Mouse (Mus musculus) intestine, embryonic 16.5 days (tissue): ENCODE results near the gene Rbpjl. TPM values are rescaled to one million over a fixed set of nuclear protein-coding genes. Genes with fewer than 3 reads are reported as not detected.

Experiments used
- ATAC-seq: fragments of 200-750 bp; cut with Nextera tagmentation; 2 replicates; pipeline ENCODE4 v1.8.0; 2017; ENCODE audit warnings: moderate TSS enrichment, moderate library complexity
- H3K27ac ChIP-seq: fragments of 300-500 bp; sonication (generic); 2 replicates; pipeline ENCODE4 v1.5.1; 2014; ENCODE audit warnings: mild to moderate bottlenecking, low read length
- H3K27me3 ChIP-seq: fragments of 300-500 bp; sonication (generic); replicated peaks from 2 replicates; pipeline ENCODE4 v1.6.1; 2014; ENCODE audit warnings: low read length, control low read depth, mixed read lengths; ENCODE audit not compliant: control insufficient read depth, insufficient read depth
- H3K36me3 ChIP-seq: fragments of 300-500 bp; sonication (generic); 2 replicates; pipeline ENCODE4 v1.6.1; 2014; ENCODE audit warnings: low read length, control low read depth; ENCODE audit not compliant: control insufficient read depth, insufficient read depth
- H3K4me1 ChIP-seq: fragments of 300-500 bp; sonication (generic); 2 replicates; pipeline ENCODE4 v1.6.1; 2014; ENCODE audit warnings: low read length, control low read depth, mixed read lengths; ENCODE audit not compliant: control insufficient read depth, insufficient read depth
- H3K4me2 ChIP-seq: fragments of 300-500 bp; sonication (generic); 2 replicates; pipeline ENCODE4 v1.6.1; 2014; ENCODE audit warnings: low read depth, low read length, control low read depth
- H3K4me3 ChIP-seq: fragments of 300-500 bp; sonication (generic); 2 replicates; pipeline ENCODE4 v1.5.1; 2014; ENCODE audit warnings: mild to moderate bottlenecking, low read length
- H3K9ac ChIP-seq: fragments of 300-500 bp; sonication (generic); 2 replicates; pipeline ENCODE4 v1.6.1; 2014; ENCODE audit warnings: low read depth, low read length
- H3K9me3 ChIP-seq: fragments of 300-500 bp; sonication (generic); 2 replicates; pipeline ENCODE4 v1.6.1; 2016; ENCODE audit warnings: low read length, control low read depth; ENCODE audit not compliant: control insufficient read depth
- WGBS: fragments of 180-500 bp; shearing (Covaris S2); extraction: QIAGEN DNeasy Blood & Tissue Kit; methylation state at CpG from one replicate; pipeline ENCODE4 v1.1.7; 2014; 5-methylcytosine and 5-hydroxymethylcytosine counted together
- polyA plus RNA-seq: library from polyadenylated mRNA; unstranded; fragments of >200 nt; fragmentation: Nextera tagmentation; extraction: Ambion mirVana; gene quantifications from 2 replicates; pipeline ENCODE4 v1.2.1, GENCODE M21; 2015

Gene Rbpjl
- polyA plus RNA-seq, 1 experiment from 2014 or later: 25.1 TPM

DNA sequence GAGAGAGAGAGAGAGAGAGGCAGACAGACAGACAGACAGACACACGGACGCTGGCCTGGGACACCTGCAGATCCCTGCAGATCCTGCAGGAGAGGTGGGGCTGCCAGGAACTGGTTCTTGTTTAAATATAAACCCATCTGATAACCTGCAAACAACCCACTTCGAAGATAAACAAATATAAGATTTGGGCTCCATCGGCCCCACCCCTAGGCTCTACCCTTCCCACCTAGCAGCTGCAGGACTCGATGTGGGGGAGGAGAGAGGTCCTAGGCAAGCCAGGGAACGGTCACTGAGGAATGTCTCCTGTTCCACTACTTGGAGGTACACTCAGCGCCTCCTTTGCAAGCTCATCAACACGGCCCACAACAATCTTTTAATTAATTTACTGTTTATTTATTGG is 35.3 kb downstream of the Rbpjl start:
- H3K27me3 ChIP-seq: no peaks in the 10 kb centered on the region
- H3K4me3 ChIP-seq: peak overlapping the region; percentile 30
- H3K4me2 ChIP-seq: peak overlapping the region; percentile 84
- H3K36me3 ChIP-seq: no peaks in the 10 kb centered on the region
- peaks cover 52% of the 10 kb centered on the region for H3K4me1 ChIP-seq
- H3K27ac ChIP-seq: peak overlapping the region; percentile 95
- peak; percentile 25 for ATAC-seq
- no peaks in the 10 kb centered on the region for H3K9me3 ChIP-seq
- WGBS: 37% methylated on average over 8 of the region's 8 CpGs
- H3K9ac ChIP-seq: 0 out of 2 replicates have a peak overlapping the region, but pooled peaks have one; percentile 20

DNA sequence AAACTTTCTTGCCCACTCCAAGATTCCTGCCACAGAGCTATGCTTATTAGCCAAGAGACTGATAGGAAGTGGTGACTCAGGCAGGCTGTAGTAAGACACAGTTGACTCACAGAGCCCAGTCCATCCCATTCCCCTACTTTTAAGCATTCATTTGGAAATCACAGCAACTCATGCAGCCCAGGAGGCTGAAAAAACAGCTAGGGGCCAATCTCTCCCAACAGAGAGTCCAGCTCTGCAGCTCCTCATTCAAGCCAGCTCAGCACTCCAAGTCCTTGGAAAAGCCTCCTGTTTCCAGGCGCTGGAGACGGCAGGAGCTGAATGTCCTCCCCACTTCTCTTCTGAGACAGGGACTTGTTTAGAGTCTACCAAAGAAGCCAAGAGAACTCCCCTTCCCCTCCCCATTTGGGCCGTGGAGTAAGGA is 36.1 kb downstream of the Rbpjl start:
- Histone ChIP-seq H3K4me2 (peak overlapping the region; percentile 84), H3K9me3 (no peaks in the 10 kb centered on the region), H3K36me3 (no peaks in the 10 kb centered on the region), H3K9ac (peak overlapping the region; percentile 39), H3K4me3 (peak overlapping the region; percentile 30), H3K27me3 (no peaks in the 10 kb centered on the region), H3K27ac (peak overlapping the region; percentile 95), H3K4me1 (peaks cover 45% of the 10 kb centered on the region)
- WGBS: 45% methylated on average over 3 of the region's 3 CpGs
- no peak for ATAC-seq

DNA sequence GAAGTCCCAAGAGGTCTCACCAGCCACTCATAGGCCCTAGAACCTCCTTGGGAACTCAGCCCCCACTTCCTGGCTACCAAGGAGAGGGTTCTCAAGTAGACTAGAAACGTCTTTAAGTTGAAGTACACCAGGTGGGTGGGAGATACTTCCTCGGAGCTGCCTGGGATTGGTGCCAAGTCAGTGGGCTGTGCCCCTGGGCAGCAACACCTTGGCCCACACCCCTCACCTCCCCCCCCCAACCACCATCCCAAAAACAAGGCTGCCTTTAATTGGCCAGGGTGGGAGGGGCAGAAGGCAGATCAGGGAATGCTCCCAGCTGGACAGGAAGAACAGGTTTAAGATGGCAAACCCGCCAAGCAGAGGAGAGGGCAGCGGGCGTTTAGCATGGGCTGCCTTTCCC is 37.4 kb downstream of the Rbpjl start:
- 55% methylated on average over 5 of the region's 5 CpGs for WGBS
- Histone ChIP-seq H3K4me1 (peaks cover 33% of the 10 kb centered on the region), H3K27ac (peak overlapping the region; percentile 83), H3K4me2 (peak overlapping the region; percentile 84), H3K27me3 (no peaks in the 10 kb centered on the region), H3K9me3 (no peaks in the 10 kb centered on the region), H3K36me3 (no peaks in the 10 kb centered on the region), H3K9ac (0 out of 2 replicates have a peak overlapping the region, but pooled peaks have one; percentile 91), H3K4me3 (peak overlapping the region; percentile 76)
- ATAC-seq: no peak

DNA sequence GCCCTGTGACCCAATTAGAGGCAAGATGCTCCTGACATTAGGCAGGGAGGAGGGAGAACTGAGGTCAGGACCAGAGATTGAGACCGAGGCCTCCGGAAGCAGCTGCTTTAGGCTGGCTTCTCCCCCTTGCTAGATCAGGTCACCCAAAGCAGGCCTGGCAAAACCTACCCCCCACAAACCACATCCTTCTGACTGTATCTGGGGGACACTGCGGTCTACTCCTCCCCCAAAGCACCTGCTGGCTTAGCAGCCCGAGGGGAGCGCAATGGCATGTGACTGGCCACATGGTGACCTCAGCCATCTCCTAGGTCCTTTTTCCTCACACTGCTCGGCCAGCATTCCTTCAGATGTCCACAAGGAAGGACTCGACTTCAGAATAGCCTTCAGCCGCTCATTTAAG is 38.2 kb downstream of the Rbpjl start:
- Histone ChIP-seq H3K4me3 (peak overlapping the region; percentile 76), H3K4me1 (peaks cover 27% of the 10 kb centered on the region), H3K9ac (peak overlapping the region; percentile 91), H3K27me3 (no peaks in the 10 kb centered on the region), H3K36me3 (no peaks in the 10 kb centered on the region), H3K27ac (peak overlapping the region; percentile 83), H3K9me3 (no peaks in the 10 kb centered on the region), H3K4me2 (peak overlapping the region; percentile 84)
- ATAC-seq: no peak
- WGBS: 28% methylated on average over 8 of the region's 8 CpGs

DNA sequence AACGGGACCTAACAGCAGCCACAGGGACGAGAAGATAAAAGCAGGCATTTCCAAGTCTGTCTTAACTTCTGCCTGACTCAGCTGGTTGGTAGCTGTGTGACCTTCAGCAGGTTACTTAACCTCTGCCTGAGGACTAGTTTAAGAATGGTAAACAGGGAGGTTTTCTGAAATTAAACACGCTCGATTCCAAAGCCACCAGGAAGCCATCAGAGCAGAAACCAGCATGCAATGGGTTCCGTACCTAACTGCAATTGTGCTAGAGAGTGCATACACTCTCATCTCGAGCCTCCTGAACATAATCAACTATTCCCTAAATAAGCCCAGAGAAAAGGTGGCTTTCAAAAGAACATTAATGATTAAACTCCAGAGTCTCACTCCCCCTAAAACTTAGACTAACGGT is 38.8 kb downstream of the Rbpjl start:
- Histone ChIP-seq H3K27me3 (no peaks in the 10 kb centered on the region), H3K9me3 (no peaks in the 10 kb centered on the region), H3K9ac (peak overlapping the region; percentile 91), H3K4me1 (peaks cover 21% of the 10 kb centered on the region), H3K27ac (peak overlapping the region; percentile 83), H3K4me3 (peak overlapping the region; percentile 76), H3K4me2 (peak overlapping the region; percentile 84), H3K36me3 (no peaks in the 10 kb centered on the region)
- no peak for ATAC-seq
- 20% methylated on average over 7 of the region's 7 CpGs for WGBS

DNA sequence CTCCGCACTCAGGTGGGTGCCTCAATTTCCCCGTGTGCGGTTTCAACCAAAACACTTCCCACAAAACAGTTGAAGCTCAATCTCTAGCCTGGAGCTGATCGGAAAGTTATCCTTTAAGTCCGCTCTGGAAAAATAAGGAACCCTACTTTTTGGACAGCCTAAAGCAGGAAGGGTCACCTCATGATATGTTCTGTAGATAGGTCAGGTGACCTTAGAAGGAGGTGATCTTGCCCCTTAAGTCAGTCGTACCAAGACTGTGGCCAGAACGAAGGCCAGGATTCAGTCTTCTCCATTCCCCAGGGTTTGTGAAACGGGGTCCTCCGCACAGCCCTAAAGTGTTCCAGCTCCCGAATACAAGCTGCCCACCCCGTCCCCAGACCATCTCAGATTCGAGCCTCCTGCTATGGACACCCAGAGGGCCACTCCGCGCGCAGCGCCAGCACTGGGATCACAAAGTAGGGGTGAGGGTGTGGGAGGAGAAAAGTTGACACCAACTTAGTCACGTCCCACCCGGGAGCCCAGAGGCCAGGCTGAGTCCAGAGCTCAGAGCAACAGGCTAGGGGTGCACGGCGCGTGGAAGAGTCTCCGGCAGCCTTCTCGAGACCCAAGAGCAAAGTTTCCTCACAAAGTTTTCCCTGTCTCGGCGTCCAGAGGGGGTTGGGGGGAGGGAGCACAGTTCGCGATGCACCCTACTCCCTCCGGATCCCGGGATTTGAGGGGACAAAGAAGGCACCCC is 39.5 kb downstream of the Rbpjl start:
- no peaks in the 10 kb centered on the region for H3K9me3 ChIP-seq
- no peaks in the 10 kb centered on the region for H3K36me3 ChIP-seq
- peaks cover 19% of the 10 kb centered on the region for H3K4me1 ChIP-seq
- WGBS: 3% methylated on average over 29 of the region's 29 CpGs
- H3K27ac ChIP-seq: peak overlapping the region; percentile 83
- peak overlapping the region; percentile 84 for H3K4me2 ChIP-seq
- H3K9ac ChIP-seq: peak overlapping the region; percentile 91
- peak overlapping the region; percentile 76 for H3K4me3 ChIP-seq
- H3K27me3 ChIP-seq: no peaks in the 10 kb centered on the region
- ATAC-seq: peak; percentile 63

DNA sequence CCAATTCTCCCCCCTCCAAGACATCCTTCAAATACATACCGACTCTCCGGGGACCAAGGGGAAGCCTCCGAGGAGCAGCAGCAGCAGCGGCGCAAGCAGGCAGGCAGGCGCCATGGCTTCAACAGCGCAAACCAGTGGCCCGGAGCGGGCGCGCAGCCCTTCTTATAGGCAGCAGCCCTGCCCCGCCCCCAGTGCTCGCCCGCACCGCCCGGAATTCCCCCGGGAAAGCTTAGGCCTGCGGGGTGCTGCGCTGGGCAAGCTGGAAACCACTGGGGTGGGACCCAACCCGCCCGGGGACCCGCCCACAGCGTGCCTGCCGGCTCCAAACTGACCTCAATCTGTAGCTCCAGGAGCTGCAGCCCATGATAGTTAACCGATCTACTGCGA is 40.1 kb downstream of the Rbpjl start:
- H3K27me3 ChIP-seq: no peaks in the 10 kb centered on the region
- peak; percentile 89 for ATAC-seq
- H3K9ac ChIP-seq: peak overlapping the region; percentile 91
- H3K36me3 ChIP-seq: no peaks in the 10 kb centered on the region
- H3K27ac ChIP-seq: peak overlapping the region; percentile 83
- peak overlapping the region; percentile 76 for H3K4me3 ChIP-seq
- WGBS: under 1% methylated on average over 26 of the region's 26 CpGs
- H3K4me2 ChIP-seq: peak overlapping the region; percentile 84
- peaks cover 19% of the 10 kb centered on the region for H3K4me1 ChIP-seq
- H3K9me3 ChIP-seq: no peaks in the 10 kb centered on the region

DNA sequence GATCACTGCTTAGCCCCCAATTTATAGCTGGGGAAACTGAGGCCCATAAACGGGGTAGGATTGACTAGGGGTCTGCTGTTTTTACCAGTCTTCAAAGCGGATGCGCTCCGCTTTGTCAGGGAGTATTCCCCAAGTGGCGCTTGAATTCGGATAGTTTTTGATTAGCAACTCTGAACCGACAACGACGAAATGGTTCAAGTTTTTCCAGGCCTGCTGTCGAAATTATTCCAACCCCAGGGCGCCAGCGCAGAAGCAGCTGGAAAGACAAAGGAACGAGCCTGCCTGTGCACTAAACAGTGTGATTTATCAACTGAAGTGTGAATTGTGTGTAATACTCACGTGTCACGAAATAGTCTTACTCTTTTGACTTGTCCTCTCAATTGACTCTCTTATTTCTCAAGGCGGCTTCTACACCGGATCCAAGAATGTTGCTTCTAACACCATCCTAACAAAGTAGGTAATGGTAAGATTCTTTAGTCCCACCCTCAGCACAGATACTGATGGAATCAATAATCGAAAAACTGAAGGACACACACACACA is 40.6 kb downstream of the Rbpjl start, which contains the start of gene Sdc4:
Gene Sdc4 (minus strand): TSS at position 428 of the 541 bp plus-strand sequence.
- H3K4me2 ChIP-seq: peak within 1 kb of the TSS; percentile 84
- ATAC-seq: no peak

DNA sequence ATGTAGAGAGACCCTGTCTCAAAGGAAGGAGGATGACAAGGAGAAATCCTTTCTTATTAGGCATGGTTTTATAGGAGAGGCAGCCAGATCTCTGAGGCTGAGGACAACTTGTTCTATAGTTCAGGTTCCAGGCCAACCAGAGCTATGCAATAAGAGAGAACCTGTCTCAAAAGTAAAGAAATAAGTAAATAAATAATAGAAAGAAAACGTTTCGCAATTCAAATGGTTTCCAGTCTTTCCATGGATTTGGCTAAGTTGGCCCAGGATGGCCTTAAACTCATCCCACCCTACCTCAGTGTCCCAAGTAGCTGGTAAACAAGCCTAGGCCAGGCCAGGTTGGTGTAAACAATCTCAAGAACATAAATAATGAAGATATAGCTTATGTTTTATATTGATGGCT is 41.8 kb downstream of the Rbpjl start:
- WGBS: 68% methylated on average over 2 of the region's 2 CpGs
- no peaks in the 10 kb centered on the region for H3K27me3 ChIP-seq
- no peak overlapping the region for H3K4me2 ChIP-seq
- no peak overlapping the region for H3K9ac ChIP-seq
- H3K4me3 ChIP-seq: no peak overlapping the region
- no peaks in the 10 kb centered on the region for H3K9me3 ChIP-seq
- H3K27ac ChIP-seq: no peak overlapping the region
- H3K36me3 ChIP-seq: no peaks in the 10 kb centered on the region
- ATAC-seq: no peak
- H3K4me1 ChIP-seq: peaks cover 17% of the 10 kb centered on the region

More for the DNA sequence above, 40.6 kb downstream of the Rbpjl start, which contains the start of gene Sdc4:
- Histone ChIP-seq H3K36me3 (no peaks in the 10 kb centered on the region), H3K4me1 (peaks cover 18% of the 10 kb centered on the region), H3K4me3 (peak within 1 kb of the TSS; percentile 76), H3K27me3 (no peaks in the 10 kb centered on the region), H3K9ac (peak within 1 kb of the TSS; percentile 91), H3K27ac (peak within 1 kb of the TSS; percentile 83), H3K9me3 (no peaks in the 10 kb centered on the region)
- 12% methylated on average over 18 of the region's 18 CpGs for WGBS
